Mouse (Mus musculus): ENCODE results near the gene Lrrc26.
A peak's percentile ranks its signal among the peaks of the same experiment; 100 is the strongest.

The Lrrc26 gene

DNA sequence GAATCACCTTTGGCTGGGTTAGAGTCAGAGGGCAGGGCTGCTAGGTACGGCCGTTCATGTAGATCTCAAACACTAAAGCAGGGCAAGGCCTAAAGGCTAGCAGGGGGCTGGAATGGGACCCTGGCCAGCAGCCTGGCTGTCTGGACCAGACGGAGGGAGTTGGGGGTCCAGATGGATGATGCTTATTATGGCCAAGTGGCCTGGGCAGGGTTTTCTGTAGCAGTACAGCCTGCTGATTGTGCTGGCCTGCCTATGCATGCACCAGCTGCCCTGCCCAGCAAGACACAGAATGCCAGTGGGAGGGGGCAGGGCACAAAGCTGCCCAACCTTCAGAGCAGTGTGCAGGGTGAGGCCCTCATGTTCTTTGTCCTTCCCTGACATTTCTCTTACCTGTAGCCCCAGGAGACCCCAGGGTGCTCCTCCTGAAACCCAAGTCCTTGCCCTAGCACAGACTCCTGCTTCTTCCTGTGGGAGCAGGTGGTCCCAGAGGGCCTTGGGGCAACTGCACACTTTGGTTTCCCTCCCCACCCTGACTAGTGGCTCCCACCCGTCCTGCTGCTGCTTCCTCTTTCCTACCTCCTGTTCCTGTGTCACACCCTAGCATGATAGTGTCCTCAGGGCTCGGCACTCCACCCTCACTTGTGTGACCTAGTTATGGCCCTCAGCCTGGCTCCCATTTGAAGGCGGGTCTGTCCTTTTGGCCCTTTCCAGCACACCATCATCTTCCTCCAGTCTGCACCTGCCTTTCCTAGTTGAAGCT lies 23.6 kb upstream of the Lrrc26 start:
- no peak for DNase-seq (ENCODE audit: low read depth, low spot score)

DNA sequence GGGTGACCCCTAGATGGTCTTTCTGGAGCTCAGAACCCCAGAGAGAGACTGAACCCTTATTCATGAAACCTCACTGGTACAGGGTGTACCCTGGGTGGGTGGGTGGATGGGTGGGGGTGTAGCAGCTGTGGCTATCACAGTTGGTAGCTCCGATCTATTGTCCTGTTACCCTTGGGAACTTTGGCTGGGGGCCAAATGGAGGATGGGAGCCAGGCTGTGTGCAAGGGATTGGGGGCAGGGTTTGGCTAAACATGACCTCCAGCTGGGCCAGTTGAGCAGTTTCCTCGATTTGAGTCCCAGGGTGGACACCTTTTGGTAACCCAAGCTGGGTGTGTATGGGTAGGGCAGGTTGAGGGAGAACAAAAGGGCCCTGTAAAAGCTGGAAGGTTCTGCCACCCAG lies 23.0 kb upstream of the Lrrc26 start:
- DNase-seq (ENCODE audit: low read depth, low spot score), result no peak

DNA sequence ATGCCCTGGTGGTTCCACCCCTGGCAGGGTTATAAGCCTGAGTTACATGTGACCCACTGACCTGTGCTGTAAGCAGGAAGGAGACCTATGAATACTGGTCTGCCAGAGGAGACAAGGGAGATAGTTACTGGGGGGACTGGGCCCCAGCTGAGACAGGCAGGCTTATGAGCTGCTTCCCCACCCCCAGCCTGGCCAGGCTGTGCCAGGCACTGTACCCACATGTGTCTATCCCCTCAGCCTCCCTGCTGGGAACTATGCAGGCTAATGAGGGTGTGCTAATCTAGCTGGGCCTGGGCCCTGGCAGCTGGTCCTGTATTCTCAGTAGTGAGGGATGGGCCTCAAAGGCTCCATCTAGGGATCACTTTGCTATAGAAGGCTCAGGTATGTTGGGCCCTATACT lies 22.5 kb upstream of the Lrrc26 start:
- DNase-seq (ENCODE audit: low read depth, low spot score), result no peak

DNA sequence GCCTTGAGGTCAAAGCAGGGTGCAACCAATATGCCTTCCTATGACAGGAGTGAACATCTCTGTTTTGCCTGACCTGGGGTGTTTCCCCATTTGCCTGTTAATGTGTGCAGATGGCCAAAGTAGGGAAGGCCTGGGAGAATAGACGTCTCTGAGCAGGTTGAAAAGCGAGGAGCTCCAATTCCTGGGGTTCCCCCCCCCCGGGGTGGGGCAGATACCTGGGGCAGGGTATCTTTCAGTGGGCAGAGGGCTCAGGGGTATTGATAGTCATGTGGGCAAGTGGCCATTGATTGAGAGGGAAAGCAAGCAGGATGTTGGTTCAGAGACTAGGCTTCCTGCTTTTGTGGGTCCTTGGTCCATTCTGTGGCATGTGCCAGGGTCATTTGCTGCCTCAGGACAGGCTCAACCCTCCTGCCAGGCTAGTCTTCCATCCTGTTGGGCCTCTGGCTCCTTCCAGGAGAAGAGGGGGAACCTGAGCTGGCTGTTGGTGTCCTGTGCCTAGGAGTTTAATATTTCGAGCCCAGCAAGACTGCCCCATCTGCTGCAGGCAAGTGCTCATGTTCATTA lies 21.9 kb upstream of the Lrrc26 start:
- DNase-seq (ENCODE audit: low read depth, low spot score), result no peak

DNA sequence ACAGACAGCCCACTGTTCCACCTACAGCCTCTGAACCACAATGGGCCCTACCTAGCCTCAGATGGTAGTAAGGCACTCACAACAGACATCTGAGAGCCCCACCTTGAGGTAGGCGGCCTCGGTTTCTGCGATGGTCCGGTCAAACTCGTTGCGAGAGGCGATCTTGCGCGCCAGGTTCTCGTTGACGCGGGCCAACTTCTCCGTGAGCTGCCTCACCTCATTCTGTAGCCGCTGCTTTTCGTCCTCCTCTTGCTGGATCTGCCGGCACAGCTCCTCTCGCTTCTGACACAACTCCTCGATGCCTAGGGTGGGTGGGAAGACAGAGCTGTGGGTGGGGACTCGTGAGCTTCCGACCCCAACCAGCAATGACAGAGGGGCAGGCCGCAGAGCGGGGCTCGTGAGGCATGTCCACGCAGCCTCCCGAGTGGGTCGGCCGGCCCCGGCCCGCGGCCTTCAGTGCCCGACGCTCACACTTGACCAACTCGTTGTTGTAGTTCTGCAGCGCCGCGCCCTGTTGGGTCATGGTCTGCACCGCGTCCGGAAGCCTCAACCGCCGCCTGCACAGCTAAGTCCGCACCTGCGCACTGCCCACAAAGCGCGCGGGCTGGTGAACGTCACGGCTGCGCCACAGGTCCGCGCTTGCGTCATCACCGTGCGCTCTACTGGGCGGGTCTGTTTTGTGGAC lies 17.7 kb upstream of the Lrrc26 start, which contains the start of the genes Ssna1 and Anapc2:
Ssna1 (minus strand) TSS at position 612 of the 685 bp plus-strand sequence.
Anapc2 (plus strand) TSS at position 652 of the 685 bp plus-strand sequence.
- DNase-seq (ENCODE audit: low read depth, low spot score), result peak; percentile 96

DNA sequence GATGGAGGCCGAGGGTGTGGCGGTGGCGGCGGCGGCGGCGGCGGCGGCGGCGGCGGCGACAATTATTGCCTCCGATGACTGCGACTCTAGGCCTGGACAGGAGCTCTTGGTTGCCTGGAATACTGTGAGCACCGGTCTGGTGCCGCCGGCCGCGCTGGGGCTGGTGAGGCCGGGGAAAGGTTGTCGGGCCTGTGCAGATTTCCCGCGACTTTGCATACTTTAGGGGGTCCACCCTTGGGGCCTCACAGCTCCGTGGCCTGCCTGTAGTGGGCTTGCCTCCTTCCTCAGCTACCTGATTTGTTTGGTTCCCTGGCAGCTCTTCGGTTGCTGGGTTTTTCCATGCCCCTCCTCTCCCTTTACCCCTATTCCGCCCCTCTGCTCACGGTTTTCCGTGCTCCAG lies 17.2 kb upstream of the Lrrc26 start:
- DNase-seq (ENCODE audit: low read depth, low spot score), result no peak

DNA sequence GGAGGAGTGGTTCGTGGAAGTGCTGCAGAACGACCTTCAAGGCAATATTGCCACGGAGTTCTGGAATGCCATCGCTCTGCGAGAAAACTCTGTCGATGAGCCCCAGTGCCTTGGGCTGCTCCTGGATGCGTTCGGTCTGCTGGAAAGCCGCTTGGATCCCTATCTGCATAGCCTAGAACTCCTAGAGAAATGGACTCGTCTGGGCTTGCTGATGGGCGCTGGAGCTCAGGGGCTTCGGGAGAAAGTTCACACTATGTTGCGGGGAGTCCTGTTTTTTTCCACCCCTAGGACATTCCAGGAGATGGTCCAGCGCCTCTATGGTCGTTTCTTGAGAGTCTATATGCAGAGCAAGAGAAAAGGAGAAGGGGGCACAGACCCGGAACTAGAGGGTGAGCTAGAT lies 16.7 kb upstream of the Lrrc26 start:
- DNase-seq (ENCODE audit: low read depth, low spot score), result no peak

DNA sequence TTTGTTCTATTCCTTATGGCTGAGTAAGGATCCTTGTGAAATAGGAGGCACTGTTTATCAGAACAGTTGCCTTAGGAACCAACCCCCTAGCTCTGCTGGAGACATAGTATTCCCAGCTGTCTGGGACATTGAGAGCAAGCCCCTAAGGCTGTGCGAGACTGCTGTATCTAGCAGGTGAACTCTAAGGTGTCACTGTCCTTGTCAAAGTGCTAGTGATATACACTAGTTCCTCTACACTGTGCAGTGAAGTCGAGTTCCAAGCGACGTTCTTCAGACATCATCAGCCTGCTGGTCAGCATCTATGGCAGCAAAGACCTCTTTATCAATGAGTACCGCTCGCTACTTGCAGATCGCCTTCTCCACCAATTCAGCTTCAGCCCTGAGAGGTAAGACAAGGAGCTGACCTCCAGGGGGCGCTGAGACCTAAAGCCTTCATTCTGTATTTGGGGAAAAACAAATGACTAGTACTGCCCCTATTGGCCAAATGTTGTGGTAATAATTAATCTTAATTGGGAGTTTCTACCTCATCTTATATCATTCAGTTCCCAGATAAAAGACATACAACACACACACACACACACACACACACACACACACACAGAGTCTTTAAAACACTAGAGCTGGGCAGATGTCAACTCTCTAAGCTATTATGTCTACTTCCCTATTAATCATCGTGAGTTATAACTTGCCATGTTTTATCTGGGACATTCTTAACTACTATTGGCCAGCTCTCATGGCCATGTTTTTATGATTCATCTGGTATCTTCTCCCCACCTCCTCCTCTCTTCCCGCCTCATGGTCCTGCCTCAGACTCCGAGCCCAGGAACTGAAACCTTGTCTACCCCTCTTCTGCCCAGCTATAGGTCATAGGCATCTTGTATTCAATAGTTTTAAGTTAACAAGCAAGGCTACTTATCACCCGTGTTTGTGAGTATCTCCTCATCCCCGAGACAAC lies 10.5 kb upstream of the Lrrc26 start:
- DNase-seq (ENCODE audit: low read depth, low spot score), result no peak

DNA sequence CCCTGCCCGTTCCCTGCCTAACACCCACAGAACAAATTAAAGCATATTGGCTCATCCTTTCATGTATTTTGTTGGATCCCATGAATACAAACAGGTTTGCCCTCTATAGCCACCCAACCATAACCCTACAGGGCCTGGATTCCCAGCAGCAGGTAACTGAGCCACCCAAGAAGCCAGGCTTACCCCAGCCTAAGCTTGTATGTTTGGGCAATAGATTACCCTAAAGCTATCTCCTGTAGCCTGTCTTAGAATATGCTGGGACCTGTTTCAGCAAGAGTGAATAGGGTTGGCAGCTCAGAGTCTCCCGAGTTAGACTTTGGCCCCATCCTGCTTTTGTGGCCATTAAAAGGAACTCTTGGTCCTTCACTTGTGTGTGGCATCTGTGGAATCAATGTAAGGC lies 4.2 kb upstream of the Lrrc26 start:
- DNase-seq (ENCODE audit: low read depth, low spot score), result no peak

DNA sequence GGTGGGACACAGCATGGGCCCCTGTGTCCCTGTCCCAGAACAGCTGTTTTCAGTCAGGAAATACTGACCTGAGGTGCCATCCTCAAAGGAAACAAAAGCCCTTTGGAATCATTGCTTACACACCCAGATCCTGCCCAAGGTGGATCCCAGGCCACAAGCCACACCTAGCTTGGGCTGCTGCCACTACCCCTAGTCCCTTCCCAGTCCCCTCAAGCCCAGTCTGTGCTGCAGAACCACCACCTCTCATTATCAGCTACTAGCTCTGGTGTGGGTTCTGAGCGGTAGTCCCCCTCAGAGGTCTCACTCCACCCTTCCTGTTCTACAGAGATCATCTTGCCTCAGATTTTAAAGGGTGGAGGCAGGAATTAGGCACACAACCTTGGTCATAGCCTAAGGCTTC lies 3.4 kb upstream of the Lrrc26 start:
- no peak for DNase-seq (ENCODE audit: low read depth, low spot score)

DNA sequence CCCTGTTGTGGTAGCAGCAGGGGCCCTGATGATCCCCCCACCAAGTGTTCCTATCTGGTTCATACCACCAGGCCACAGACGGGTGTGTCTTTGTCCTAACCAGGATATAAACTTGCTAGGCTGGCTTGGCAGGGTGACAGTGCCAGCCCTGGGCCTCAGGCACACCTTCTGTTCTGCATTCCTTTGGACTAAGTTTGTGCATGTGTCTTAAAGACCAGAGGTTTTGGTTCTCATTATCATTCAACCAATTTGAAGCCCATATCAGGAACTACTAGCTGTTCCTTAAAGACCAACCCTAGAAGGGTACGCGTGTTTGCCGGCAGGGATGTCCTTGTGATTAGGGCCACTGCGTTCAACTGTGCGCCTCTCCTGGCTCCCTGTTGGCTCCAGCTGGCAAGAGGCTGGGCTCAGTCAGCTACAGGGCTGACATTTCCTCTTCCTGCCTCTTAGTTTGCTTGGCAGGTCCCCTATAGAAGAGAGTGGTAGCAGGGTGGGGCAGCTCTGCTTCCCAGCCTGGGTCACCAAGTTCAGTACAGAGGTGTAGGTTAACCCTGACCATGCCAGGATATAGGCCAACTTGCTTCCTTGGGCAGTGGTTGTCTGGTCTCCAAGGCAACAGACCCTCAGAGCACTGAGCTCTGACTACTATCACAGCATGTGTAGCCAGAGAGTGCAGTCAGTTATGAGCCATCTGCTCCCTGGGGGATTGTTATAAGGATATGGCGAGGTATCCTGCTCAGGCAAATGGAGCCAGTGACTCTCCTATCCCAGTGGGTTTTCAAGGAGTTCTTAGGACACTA lies 2.7 kb upstream of the Lrrc26 start:
- DNase-seq (ENCODE audit: low read depth, low spot score), result no peak

DNA sequence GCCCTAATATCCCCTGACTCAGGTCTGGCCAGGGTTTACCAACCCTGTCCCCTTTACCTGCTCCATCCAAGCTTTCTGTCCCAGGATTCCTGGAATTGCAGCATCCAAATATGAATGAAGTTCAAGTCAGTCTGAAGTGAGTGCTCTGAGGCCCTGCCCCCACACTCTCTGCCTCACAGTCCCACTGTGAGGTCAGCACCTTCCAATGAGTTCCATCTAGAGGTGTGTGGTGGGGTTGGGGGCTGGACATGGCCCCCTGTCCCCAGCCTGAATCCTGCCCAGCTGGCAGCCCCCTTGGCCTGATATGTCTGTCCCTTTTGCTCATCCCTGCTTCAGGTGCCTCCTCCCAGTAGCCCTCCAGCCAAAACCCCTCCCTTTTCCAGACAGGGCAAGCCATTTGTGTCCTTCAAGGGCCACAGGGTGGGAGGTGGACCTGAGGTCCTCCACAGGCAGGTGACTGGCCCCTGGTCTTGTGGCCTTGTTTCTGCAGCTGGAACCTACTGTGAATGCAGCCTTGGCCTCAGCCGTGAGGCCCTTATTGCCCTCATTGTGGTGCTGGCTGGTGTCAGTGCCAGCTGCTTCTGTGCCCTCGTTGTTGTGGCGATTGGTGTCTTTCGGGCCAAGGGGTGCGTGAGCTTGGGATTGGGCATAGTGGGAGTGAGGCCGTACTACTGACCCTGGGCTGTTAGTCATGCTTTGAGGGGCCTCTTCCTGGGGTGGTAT lies 1.6 kb upstream of the Lrrc26 start, which contains the start of gene Tmem210:
Tmem210 (plus strand) TSS at position 219 of the 723 bp plus-strand sequence.
- DNase-seq (ENCODE audit: low read depth, low spot score), result no peak

DNA sequence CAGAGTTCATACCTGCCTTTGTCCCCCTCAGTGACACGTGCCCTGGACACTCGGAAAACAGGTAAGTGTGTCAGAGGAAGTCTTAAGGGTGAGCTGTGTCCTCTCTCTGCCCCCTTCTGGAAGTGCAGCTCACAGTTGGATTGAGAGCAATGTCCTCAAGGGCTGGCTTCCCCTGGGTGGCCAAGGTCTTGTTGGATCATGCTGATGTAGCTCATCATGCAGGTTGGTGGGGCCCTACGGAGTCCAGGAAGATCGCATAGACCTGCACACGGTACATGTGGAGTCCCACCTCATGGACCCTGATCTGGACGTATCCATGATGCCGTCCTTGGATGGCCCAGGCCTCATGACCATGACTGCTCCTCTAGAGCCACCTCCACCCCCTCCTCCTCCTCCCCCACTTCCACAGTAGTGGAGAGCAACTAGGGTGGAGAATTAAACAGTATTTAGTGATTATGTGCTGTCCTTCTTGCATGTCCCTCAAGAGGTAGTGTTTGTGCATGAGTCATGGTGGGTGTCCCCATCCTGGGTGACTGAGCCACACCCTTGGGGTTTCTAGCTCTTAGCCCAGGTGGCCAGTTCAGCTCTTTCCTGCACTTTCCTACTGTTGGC lies 875 bp upstream of the Lrrc26 start:
- DNase-seq (ENCODE audit: low read depth, low spot score), result no peak

DNA sequence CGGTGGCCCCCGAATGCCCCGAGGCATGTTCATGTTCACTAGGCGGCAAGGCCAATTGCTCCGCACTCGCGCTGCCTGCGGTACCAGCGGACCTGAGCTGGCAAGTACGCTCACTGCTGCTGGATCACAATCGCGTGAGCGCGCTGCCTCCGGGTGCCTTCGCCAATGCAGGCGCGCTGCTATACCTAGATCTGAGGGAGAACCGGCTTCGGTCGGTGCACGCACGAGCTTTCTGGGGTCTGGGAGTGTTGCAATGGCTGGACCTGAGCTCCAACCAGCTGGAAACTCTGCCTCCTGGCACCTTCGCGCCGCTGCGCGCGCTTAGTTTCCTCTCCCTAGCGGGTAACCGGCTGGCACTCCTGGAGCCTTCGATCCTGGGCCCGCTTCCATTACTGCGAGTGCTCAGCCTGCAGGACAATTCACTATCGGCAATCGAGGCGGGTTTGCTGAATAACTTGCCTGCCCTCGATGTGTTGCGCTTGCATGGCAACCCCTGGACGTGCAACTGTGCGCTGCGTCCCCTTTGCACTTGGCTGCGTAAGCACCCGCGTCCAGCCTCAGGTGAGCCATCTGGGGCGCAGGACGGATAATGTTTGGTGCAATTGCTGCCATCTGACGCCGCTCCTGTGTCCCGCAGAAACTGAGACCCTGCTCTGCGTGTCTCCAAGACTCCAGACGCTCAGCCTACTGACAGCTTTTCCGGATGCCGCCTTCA lies 543 bp downstream of the Lrrc26 start:
- no peak for DNase-seq (ENCODE audit: low read depth, low spot score)

DNA sequence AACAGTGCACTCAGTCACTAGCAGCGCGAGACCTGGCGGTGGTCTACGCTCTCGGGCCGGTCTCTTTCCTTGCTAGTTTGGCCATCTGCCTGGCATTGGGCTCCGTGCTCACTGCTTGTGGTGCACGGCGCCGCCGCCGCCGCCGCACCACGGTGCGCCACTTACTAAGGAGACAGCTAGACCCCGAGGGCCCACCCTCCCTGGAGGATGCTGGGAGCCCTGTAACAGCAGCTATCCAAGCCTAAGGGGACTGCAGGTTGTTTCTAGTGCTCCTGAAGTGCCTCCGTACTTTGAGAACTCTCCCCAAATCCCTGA lies 1.1 kb downstream of the Lrrc26 start:
- DNase-seq (ENCODE audit: low read depth, low spot score), result no peak

DNA sequence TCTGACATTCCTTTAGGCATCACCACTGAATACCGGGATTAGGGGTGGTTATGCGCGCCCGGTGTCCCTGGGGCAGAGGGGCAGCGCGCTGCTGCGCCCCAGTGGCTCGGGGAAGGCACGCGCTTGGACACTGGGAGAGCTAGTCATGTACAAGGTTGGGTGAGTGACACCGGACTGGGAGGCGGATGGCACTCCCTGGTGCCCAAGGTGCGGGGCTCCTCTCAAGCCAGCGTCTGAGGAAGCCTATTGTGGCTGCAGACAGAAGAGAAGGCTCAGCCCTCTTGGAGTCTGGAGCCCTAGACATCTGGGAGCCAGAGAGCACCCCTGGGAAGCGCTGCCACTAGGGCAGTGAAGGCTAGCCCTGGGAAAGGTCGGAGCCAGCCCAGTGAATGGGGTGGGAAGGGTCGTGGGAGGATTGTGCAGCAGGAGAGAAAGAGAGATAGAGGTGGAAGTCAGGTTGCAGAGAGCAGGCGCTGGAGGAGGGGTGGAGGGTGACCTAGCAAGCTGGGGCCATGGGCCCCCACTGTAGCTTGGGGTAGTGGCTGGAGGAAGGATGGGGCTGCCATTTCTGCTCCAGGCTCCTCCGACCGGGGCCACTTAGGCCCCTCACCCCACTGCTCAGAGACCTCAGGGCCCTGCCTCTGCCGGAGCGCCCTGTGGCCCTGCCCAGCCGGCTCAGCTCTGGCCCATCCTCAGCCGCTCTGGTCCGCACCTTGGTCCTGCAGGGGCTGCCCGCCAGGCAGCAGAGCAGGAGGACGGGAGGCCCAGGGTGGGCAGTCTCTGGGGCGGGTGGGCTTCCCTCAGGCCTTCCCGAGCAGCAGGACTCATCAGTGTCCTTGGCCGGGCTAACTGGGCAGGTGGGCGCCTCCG lies 1.7 kb downstream of the Lrrc26 start:
- DNase-seq (ENCODE audit: low read depth, low spot score), result no peak

DNA sequence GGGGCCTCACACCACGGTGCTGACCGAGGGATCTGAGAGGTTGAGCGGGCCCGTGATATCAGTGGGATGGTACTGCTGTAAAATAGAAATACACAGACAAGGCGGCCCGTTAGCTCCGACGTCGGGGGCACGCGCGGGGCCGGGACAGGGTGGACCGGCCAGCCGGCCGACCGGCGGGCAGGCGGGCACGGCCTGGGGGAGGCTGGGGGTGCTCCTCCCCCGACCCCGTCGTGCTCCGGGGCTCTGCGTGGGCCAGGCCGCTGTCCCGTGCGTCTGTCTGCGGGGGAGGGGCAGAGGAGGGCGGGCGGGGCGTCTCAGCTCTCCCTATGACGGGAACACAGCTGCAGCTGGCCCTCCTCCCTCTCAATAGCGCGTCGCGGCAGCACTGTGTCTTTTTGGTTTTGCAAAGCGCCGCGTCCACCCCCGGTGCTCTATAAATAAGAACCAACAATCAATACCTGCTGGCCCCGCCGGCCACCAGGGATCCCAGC lies 2.4 kb downstream of the Lrrc26 start:
- DNase-seq (ENCODE audit: low read depth, low spot score), result no peak

DNA sequence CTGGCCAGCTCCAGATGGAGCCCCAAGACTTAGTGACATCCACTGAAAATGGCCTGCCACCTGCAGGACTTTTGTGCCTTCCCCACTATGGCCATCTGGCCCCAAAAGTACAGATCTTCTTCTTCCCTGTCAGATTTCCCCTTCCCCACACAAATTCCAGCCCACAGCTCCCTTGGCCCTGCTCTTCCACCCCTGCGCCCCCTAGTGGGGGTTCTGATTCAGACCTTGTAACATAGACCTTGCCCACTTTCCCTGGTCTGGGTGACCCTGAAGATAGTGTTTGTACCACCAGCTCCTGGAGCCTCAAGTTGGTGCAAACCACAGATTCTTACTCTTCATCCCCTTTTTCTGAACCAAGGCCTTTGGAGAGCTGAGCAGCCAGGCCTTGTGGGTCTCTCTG lies 3.1 kb downstream of the Lrrc26 start:
- peak; percentile 43 for DNase-seq (ENCODE audit: low read depth, low spot score)

Measured in skeletal muscle tissue, adult 2 months (tissue).